In the genomic region with DNA sequence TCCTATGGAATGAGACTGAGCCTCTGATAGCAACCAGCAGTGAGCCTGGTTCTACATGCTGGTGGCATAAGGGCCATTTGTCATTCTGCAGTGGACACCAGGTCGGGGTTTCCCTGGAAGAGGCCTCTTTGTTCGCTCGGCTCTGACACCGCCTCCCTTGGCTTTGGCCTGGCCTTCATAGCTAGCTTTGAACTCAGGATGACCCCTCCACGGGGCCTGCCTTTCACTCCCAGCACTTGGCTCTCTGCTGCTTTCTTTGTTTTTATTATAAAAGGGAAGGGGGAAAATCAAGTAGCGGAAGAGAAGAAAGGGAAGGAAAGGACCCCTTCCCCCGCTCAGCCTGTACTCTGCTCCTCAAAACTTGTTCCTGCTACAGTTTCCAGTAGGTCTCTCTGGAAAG, we compare ENCODE assay signal across 9 mouse cellular contexts. TPM values are rescaled to one million over a fixed set of nuclear protein-coding genes. Genes with fewer than 3 reads are reported as not detected.
DNase-seq lines count a peak whose midpoint lies in the region; ATAC-seq and TF ChIP-seq lines count a peak whose summit lies in the region.
"Had no signal": no experiment of that assay in that cellular context is flagged by ENCODE, and none has a peak within 500 bp of the region (broad histone marks: within the 10 kb centered on the region; RNA-seq: fewer than 3 reads in every experiment).

No protein-coding gene starts in this region.

- intact Hi-C loops in gastrocnemius, postnatal 14 days (cut with DNase I; ENCODE audit: low total_unique reads) = no loop called here
- intact Hi-C loops in left cerebral cortex, postnatal 4 days (cut with DNase I) = no loop called here

- no peak for TF ChIP-seq CTCF in lung, adult 2 months (IDR thresholded peaks at IDR 0.05; ENCODE audit: insufficient read depth, low read length)

- peak; percentile 55; the same call in 1 of the 2 replicates for ATAC-seq in hindbrain, embryonic 13.5 days (ENCODE audit: low FRiP score)

- WGBS in hindbrain, embryonic 13.5 days = 6% methylated on average over 7 of the region's 7 CpGs
- 26% methylated on average over 7 of the region's 7 CpGs for WGBS in lung, adult 2 months

- peak overlapping the region; percentile 21 for H3K4me2 ChIP-seq in hindbrain, embryonic 13.5 days
- H3K4me2 ChIP-seq: midbrain, embryonic 12.5 days had no signal

- peak; percentile 21 for DNase-seq in gastrocnemius, postnatal 14 days
- DNase-seq in gastrocnemius, adult 18-20 months (ENCODE audit: low spot score) = no peak
- DNase-seq in embryo, embryonic 10 days (ENCODE audit: low spot score) = peak; percentile 81
- peak; percentile 14 for DNase-seq in lung, adult 2 months
- DNase-seq in left cerebral cortex, postnatal 4 days = no peak
- DNase-seq in right cerebral cortex, adult 18-20 months = no peak
- no peak for DNase-seq in right cerebral cortex, adult 2 months (ENCODE audit: low spot score in 2 of 2)

- H3K27me3 ChIP-seq in hindbrain, embryonic 13.5 days = peaks cover 44% of the 10 kb centered on the region

- H3K4me3 ChIP-seq in hindbrain, embryonic 13.5 days = no peak overlapping the region
- no peak overlapping the region for H3K4me3 ChIP-seq in lung, adult 2 months (replicated peaks; ENCODE audit: extremely low read depth, low read depth, low read length)
- H3K4me3 ChIP-seq: midbrain, embryonic 12.5 days had no signal

- peak overlapping the region; percentile 52 for H3K27ac ChIP-seq in hindbrain, embryonic 13.5 days
- H3K27ac ChIP-seq: midbrain, embryonic 12.5 days had no signal

- no peak for TF ChIP-seq POLR2A in lung, adult 2 months (IDR thresholded peaks at IDR 0.05; ENCODE audit: borderline replicate concordance, extremely low read depth, low read depth, low read length)

- H3K9ac ChIP-seq in hindbrain, embryonic 13.5 days = no peak overlapping the region
- H3K9ac ChIP-seq: midbrain, embryonic 12.5 days had no signal

- no peaks in the 10 kb centered on the region for H3K9me3 ChIP-seq in hindbrain, embryonic 13.5 days
- H3K9me3 ChIP-seq: midbrain, embryonic 12.5 days had no signal

- peaks cover 64% of the 10 kb centered on the region for H3K4me1 ChIP-seq in hindbrain, embryonic 13.5 days (replicated peaks)
- H3K4me1 ChIP-seq in lung, adult 2 months (ENCODE audit: control insufficient read depth, insufficient read depth, low read length) = no peaks in the 10 kb centered on the region; the same call in 1 of the 2 replicates

- no peaks in the 10 kb centered on the region for H3K36me3 ChIP-seq in hindbrain, embryonic 13.5 days
- H3K36me3 ChIP-seq: midbrain, embryonic 12.5 days had no signal

RNA-seq across cellular contexts. Expression of a gene that starts 7.0 kb away (rescaled TPM):
- total RNA-seq in gastrocnemius, postnatal 14 days (2021) = 1 to 10 TPM; 2.3 to 4.0 TPM
- total RNA-seq in gastrocnemius, adult 18-20 months (2021) = 1 to 10 TPM; 1.4 TPM
- polyA plus RNA-seq in hindbrain, embryonic 13.5 days (2015; fragmentation: Nextera tagmentation; extraction: Ambion mirVana) = 66.7 and 67.4 TPM in 2 replicates
- polyA plus RNA-seq in lung, adult 2 months (2012; rRNA removed) = 14.5 and 19.4 TPM in 2 replicates
- total RNA-seq in left cerebral cortex, postnatal 4 days (2021) = 1 to 10 TPM; 9.1 to 9.6 TPM

RNA-seq across cellular contexts. Expression of a gene that starts 56.1 kb away (rescaled TPM):
- not detected for total RNA-seq in gastrocnemius, postnatal 14 days (2021)
- not detected for total RNA-seq in gastrocnemius, adult 18-20 months (2021)
- polyA plus RNA-seq in hindbrain, embryonic 13.5 days (2015; fragmentation: Nextera tagmentation; extraction: Ambion mirVana) = 0.62 and 1.2 TPM in 2 replicates
- polyA plus RNA-seq in lung, adult 2 months (2012; rRNA removed) = 0.40 and 12.4 TPM in 2 replicates
- not detected for total RNA-seq in left cerebral cortex, postnatal 4 days (2021)

Comparison
In these comparisons a context has a peak if more than half of its experiments do, and no peak if none do; other contexts are left out.
1. DNase-seq: peak in gastrocnemius, postnatal 14 days (single experiment), embryo, embryonic 10 days (single experiment) and lung, adult 2 months (single experiment); none in gastrocnemius, adult 18-20 months (single experiment), left cerebral cortex, postnatal 4 days (single experiment), right cerebral cortex, adult 18-20 months (single experiment) and right cerebral cortex, adult 2 months (0 of 2).